Mouse (Mus musculus): ENCODE data around the gene Glce.

Gene Glce

DNA sequence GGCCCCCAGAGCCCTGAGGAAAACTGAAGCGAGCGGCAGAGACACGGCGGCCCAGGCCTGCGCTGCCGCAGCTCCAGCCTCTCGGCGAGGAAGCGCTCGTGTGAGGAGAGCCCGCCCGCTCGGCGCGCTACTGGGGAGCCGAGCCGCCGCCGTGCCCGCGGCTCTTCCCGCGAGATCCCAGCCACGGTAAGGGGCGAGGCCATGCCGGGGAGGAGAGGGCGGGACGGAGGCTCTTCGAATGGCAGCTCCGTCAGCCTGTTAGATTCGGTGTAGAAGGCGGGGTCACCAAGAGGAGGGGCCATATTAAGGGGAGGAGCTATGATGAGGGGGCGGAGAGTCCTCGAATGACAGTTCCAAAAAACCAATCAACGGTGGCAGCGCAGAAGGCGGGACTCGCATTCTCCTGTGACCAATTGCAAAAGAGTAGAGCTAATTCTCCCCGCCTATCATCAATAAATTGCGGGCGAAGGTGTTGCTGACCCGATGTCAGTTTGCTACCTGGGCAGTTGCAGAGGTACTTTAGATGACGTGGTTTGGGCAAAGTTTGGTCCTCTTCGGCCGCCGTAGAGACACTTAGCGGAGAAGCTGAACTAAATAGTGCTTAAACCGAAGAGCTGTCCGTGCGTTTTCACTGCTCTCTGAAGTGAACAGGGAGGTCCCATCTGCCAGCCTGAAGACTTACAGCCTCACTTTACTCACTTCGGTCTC is at the start of gene Glce:
Glce (minus strand) TSS at position 148 of the 708 bp plus-strand sequence.
- DNase-seq (ENCODE audit: low read depth in 1 of 2, low spot score in 2 of 2), result peak; percentile 97 to 99

DNA sequence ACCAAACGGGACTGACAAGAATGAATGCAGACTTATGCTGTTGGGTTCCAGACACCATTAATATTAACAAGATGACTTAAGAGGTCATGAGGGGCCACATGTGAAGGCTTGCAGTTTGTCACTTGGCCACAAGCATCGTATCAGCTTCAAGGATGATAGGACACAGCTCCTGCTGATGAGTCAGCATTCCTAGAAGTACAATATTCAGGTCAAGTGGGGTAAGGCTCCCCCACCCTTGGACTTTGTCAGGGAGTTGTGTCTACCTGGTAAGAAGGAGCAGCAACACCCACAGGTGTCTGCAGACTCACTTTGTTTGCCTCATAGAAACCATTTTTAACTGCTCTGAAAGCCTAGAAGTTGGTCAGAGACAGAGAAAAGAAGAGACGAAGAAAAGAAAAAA is 49.8 kb upstream of the Glce start:
- no peak for DNase-seq (ENCODE audit: low read depth in 1 of 2, low spot score in 2 of 2)

DNA sequence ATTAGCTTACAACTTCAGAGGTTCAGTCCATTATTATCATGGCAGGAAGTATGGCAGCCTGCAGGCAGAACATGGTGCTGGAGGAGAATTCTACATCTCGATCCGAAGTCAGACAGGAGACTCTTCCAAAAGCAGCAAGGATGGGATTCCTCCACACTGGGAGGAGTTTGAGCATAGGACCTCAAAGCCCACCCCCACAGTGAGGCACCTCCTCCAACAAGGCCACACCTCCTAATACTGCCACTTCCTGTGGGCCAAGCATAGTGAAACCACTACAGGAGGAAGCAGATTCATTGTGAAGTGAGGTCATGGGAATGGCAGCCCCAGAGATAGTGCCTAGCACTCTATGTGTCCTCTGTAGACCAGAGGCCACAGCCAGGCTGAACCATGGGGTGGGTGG is 48.5 kb upstream of the Glce start:
- no peak for DNase-seq (ENCODE audit: low read depth in 1 of 2, low spot score in 2 of 2)

DNA sequence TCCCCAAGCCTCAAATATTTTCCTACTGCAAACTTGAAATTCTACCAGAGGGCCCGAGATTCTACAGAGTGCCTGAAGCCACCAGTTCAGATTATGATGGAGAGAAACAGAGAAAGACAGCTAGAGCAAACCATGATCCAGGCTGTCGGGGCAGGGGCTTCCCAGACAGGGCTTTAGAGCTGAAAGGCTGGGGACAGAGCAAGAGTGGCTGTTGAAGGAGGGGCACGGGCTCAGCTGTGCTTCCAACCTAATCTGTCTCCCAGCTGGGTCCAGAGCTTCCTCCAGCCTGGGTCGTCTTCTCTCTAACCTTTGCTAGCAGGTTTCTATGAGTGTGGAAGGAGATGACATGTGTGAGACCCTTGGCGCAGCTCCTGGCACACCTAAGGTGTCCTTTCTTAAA is 44.2 kb upstream of the Glce start:
- no peak for DNase-seq (ENCODE audit: low read depth in 1 of 2, low spot score in 2 of 2)

DNA sequence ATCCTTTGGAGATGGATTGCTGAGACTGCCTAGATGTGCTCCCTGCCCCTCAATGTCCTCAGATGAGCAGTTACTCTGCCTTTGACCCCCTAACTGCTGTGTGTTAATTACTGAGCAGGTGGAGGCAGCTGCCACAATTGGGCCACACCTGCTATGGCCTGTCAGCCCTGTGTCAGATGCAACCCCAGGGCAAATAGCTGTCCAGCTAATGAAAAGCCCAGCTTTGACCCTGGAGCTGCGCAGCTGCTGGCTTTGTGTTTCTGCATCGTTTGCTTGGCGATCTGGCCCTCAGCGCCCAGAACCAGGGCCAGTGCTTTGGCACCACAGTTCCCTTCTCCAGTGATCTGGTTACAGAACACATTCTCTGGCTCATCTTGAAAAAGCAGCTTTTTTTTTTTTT is 43.7 kb upstream of the Glce start:
- no peak for DNase-seq (ENCODE audit: low read depth in 1 of 2, low spot score in 2 of 2)

DNA sequence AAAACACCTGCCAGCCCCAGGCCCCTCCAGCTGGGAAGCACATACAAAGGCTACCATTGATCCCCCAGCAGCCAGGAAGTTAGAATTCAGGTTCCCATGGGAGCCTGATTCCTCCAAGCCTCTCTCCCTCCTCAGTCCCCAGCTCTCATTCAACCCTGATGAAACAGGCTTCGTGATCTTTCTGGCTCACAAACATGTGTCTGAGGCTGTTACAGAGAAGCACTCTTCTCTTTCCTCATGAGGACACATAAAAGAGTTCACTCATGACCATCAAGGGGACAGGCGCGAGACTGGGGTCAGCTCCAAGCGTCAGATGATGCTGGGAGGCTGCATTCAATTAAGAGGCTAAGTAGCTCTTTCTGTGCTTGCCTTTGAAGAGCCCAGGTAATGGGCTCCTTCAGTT is 40.4 kb upstream of the Glce start:
- DNase-seq (ENCODE audit: low read depth in 1 of 2, low spot score in 2 of 2), result no peak

DNA sequence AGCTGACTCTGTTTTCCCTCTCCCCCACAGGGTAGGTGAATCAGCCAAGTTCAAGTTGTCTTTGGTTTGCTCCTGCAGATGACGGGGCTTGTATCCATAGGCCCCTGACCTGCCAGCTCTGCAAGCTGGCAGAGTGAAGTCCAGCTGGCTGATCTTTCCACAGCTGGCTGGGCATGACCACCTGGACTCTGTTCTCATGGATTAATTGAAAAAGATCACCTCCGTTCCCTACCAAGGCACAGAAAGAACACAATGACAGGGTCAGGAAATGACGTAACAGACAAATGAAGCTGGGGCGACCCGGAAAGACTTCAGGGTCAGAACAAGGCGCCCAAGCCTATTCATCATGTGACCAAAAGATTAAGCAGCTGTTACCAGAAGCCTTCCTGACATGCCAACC is 38.3 kb upstream of the Glce start:
- DNase-seq (ENCODE audit: low read depth in 1 of 2, low spot score in 2 of 2), result no peak

DNA sequence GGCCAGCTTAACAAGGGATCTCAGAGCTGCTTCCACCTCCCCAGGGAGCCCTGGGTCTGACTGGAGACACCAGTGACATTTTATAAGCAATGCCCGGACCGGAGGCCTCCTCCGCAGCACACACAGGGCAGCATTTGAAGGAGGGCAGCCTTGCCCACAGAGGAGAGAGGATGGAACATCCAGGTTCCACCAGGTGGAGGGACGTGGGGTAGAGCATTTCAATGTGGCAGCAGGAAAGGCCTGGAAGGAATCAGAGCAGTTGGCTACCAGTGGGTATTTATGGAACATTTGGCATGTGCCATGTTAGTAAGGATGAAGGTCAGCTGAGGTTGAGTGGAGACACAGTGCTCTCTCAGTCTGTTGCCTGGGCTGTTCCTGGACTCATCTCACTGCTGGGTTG is 36.3 kb upstream of the Glce start:
- DNase-seq (ENCODE audit: low read depth in 1 of 2, low spot score in 2 of 2), result no peak

DNA sequence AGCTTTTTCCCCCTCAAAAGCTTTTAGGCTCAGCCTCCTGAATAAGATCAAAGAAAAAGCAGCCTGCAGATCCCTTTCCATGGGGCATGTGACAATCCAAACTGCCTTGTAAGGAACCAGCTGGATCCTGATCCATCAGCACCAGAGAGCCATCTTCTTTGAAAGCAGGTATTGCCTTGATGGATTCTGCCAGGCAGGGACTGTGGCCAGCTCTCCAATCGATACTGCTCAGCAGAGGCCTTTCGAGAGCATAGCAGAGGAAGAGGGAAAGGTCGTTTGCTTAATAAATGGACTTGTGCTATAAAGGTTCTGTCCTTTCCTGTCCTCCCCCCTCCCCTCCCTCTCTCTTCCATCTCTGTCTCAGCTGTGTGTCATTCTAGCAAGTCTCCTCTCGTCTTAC is 33.4 kb upstream of the Glce start:
- DNase-seq (ENCODE audit: low read depth in 1 of 2, low spot score in 2 of 2), result no peak

DNA sequence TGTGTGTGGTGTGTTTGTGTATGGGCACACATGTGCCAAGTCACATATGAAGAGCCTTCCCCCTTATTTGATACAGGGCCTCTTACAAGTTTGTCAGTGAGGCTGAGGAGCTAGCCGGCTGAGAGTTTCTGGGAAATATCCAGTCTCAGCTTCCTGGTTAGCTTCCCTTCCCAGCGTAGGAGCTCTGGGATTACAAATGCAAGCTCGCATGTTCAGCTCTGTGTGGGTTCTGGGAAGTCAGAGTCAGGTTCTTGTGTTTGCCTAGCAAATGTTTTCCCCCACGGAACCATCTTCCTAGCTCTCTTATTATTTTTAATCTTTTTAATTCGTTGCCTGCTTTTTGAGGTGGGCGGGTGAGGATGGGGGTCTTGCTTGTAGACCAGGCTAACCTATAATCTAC is 32.9 kb upstream of the Glce start:
- no peak for DNase-seq (ENCODE audit: low read depth in 1 of 2, low spot score in 2 of 2)

DNA sequence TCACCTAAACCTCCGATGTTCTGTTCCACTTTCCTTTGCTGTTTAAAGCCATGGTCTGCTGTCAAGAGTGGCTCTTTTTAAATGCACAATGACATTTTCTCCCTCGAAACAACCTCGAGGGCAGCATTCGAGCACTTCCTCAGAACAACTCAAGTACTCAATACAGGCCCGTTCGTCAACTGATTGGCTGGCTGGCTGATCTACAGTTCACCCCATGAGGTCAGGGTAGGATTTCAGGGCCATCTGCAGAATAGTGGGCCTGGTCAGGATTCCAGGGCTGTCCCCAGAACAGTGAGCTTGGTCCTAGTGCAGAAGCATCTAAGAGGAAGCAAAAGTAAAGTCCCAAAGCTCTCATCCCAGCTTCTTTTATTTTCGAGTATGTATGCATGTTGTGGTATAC is 32.5 kb upstream of the Glce start:
- DNase-seq (ENCODE audit: low read depth in 1 of 2, low spot score in 2 of 2), result no peak

DNA sequence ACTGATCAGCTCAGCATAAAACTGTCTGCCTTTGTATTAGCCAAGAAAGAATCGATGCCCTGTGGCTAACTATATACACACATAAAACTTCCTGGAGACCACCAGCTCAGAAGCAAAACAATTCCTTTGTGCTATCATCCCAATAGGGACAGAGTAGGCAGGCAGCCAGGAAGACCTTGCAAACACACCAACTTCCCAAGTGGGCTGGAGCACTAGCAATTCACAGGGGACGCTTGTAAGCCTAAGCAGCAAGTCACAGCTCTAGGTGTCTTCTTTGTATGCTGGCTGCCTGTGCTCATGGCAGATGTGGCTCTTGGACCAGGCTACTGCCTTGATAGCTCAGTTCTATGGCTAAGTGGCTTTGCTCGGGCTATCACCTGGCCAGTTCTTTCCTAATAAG is 32.1 kb upstream of the Glce start:
- DNase-seq (ENCODE audit: low read depth in 1 of 2, low spot score in 2 of 2), result no peak

DNA sequence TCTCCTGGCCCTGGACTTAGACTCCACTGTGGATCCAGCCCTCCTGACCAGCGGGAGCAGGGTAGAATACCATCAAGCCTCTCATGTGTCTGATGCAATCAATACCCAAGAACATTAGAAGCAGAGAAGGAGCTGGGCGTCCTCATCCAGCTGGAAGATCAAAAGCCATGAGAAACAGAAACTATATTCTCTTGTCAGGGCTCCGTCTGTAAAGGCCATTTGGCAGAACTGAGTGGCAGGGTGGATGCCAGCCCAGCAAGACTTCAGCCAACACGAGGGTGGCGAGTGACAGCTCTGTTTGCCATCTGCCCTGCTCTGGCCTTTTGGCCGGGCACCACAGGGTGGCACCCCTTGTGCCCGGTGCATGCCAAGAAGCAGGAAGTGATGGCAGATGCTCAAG is 30.8 kb upstream of the Glce start:
- DNase-seq (ENCODE audit: low read depth in 1 of 2, low spot score in 2 of 2), result no peak

DNA sequence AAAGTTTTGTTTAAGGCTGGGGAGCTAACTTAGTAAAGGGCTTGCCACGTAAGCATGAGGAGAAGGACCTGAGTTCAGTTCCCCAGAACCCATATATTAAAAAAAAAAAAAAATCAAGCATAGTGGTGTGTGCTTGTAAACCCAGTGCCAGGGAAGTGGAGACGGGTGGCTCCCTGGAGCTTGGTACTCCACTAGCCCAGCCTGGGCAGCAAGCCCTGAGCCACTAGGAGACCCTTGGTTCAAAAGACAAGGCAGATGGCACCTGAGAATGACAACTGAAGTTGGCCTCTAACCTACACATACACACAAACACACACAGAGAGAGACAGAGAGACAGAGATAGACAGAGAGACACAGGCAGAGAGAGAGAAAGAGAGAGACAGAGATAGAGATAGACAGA is 30.1 kb upstream of the Glce start:
- DNase-seq (ENCODE audit: low read depth in 1 of 2, low spot score in 2 of 2), result no peak

DNA sequence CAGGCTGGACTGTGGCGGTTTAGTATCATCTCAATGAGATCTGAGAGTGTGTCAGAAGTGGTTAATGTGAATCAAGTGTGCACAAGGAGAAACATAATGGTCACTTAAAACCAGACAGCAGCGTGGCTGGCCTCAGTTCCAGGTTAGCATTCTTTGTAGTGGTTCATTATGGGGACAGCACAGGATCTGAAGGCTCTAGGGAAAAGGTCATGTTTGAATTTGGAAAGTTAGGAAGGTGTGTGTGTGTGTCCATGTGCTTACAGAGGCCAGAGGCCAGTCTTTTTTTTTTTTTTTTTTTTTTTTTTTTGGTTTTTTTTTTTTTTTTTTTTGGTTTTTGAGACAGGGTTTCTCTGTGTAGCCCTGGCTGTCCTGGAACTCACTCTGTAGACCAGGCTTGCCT is 22.7 kb upstream of the Glce start:
- DNase-seq (ENCODE audit: low read depth in 1 of 2, low spot score in 2 of 2), result no peak

DNA sequence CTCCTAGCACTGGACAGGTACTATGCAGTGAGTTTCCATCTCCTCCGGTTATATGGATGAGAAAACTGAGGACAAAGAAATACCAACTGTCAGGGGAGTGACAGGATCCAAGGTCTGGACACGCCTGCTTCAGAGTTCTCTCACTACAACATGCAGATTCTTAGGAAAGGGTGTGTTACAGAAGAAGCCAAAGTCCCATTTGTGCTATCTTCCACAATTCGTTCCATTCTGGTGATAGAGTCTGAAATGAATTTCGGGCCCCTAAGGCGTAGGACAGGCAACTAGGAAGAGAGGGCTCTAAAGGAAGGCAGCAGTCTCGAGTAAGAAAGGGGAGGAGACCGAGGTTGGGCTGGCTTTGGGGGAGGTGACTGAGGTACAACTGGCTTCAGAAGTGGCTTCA is 21.0 kb upstream of the Glce start:
- no peak for DNase-seq (ENCODE audit: low read depth in 1 of 2, low spot score in 2 of 2)

DNA sequence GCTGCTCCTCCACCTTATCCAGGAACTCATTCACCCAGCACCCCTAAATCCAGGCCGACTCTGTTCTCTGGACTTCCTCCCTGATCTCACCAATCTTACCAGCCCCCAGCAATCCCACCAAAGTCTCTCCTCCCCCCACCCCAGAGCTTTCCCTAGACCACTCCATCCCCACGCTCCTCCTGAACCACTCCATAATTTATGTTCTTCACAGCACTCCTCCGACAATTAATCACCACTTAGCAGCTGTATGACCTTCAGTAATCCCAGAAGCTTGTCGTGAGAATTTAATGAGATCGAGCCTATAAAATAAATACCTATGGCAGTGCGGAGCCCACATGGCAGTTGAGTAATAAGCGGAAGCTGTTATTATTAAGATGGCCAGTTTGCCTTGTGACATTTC is 16.6 kb upstream of the Glce start:
- no peak for DNase-seq (ENCODE audit: low read depth in 1 of 2, low spot score in 2 of 2)

DNA sequence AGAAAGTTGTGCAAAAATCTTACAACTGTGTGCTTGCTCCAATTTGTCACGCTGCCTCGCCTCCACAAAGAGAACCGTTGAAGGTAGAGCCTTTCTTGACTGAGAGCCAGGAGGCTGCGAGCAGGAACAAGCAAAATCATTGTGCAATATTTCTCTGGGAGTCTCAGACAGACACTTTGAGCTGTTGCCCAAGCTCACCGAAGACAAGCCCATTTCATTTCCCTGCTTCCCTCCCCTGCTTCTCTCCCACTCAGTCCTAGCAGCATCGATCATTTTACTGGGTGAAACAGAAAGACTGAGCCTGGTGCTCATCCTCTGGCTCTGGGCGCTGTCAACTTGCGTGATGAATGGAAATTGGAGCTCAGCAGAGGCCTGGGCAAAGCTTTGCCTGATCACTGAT is 14.8 kb upstream of the Glce start:
- no peak for DNase-seq (ENCODE audit: low read depth in 1 of 2, low spot score in 2 of 2)

DNA sequence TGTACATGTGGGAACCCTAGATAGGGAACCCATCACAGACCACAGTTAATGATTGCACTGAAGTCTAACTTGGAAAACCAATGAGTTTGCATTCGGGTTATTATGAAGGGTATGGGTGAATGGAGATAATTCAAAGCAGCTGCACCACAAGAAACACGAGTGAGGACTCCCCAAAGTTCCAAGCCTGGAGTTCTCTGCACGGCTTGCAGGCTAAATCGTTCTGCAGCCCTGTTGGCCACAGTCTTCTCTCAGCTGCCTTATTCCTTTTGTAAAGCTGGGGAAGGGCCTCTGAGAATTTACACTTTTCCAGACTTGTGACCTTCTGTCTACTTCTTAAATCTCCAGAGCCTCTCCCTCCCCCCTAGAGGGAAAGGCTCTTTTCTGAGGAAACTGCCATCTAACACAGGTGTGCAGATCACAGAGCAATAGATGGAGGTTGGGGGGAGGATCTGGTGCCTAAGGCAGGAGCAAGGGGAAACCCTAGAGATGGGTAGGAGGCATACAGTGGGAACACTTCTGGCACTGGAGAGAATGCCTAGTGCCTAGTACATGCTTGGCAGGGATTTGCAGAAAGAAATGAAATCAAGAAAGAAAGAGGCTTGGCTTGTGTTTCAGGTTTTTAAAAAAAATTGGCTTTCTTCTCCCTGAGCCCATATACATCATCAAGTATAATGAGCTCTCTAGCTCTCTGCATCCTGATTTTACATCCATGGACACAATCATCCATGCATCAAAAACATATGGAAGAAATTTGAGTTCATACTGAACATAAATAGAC is 9.7 kb upstream of the Glce start:
- DNase-seq (ENCODE audit: low read depth in 1 of 2, low spot score in 2 of 2), result no peak

DNA sequence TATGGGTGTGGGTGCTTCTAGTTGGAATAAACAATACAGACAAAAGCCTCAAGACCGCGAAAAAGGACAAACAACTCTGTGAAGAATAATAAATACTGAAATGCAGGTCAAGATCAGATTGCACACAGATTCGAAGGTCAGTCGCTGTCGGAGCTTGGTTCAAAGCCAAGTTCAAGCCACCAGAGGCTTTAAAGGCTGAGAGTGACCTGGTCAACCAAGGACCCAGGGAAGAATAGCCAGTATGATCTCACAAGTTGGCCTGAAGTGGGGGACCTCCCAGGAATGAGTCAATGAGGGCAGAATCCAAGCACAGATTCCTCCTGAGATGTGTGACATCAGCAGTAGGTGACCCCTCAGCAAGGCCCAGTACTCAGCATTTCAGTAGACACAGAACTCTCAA is 8.3 kb upstream of the Glce start:
- DNase-seq (ENCODE audit: low read depth in 1 of 2, low spot score in 2 of 2), result no peak

DNA sequence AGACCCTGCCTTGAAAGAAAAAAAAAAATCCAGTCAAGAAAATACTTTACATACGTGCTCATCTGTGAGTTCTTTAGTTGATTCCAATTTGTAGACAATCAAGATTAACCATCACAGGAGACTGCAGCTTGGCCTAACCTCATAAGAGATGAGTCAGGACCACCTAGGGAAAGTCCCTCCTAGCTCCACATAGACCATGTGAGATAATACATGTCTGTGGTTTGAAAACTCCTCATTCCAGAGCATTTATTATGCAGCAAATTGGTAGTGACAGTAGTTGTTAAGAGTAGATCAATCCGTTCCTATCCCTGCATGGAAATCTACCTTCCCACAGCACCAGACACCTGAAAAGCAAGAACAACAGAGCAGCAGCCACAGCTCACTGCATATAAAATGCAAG is 5.6 kb upstream of the Glce start:
- DNase-seq (ENCODE audit: low read depth in 1 of 2, low spot score in 2 of 2), result no peak

DNA sequence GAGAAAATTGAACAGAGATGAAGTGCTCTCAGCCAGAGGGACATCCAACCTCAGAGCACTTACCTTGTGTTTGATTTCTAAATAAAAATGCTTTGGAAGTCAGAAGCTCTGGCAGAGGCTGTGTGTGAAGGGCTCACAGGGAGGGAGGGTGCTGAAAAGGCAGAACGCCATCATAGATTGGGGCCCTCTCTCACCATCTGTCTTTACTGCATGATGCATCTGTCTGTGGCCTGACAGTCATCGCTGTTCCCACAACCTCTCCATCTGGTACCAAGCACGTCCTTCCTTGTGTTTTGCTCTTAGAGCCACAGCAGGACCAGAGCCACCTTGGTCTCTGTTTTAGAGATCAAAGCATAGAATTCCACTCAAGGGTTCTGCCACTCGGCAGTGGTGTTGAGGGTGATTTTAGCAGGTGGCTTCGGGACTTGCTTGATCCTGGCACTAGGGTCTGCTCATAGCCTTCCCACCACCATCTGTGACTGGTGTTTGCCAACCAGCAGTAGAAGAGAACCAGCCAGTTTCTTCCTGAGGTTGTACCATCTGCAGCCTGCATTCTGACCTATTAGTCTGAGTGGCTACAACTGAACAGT is 3.6 kb upstream of the Glce start:
- DNase-seq (ENCODE audit: low read depth in 1 of 2, low spot score in 2 of 2), result no peak

DNA sequence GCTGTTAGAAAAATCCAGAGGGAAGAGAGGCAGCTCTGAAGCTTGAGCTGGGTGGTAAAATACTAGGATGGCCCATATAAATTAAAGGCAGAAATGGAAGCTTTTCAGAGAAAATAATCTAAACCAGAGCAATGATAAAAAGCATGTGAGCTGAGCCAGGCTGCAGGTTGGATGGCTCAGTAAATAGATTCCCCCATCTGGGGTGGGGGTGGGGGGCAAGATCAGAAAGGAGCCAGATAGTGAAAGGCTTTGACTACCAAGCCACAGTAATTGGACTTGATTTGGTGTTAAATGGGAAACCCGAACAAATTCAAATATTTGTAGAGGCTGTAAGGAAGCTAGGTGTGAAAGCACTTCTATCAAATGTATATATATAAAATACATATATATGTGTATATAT is 1.8 kb upstream of the Glce start:
- DNase-seq (ENCODE audit: low read depth in 1 of 2, low spot score in 2 of 2), result no peak
